Mouse (Mus musculus) ES-Bruce4 (cell line): Measurements from ENCODE around the gene Cwc22.

ENCODE experiments used
- CTCF ChIP-seq: IDR thresholded peaks from one replicate; pipeline ENCODE4 v1.8.1; 2011; ENCODE audit warnings: low read depth, low read length
- EP300 ChIP-seq: IDR thresholded peaks from 2 replicates; pipeline ENCODE4 v1.6.1; 2011; ENCODE audit warnings: low read depth, low read length; ENCODE audit not compliant: insufficient read depth
- POLR2A ChIP-seq: IDR thresholded peaks from one replicate; pipeline ENCODE4 v1.8.1; 2011; ENCODE audit warnings: low read length; ENCODE audit not compliant: insufficient read depth

- TF ChIP-seq EP300 (no peak), POLR2A (no peak), CTCF (no peak)
Observed at GRCm38 (mm10) chr2:77918474-77918873, 27.7 kb downstream of the Cwc22 start.
